Mouse (Mus musculus): ENCODE measurements around the gene Bcl6. TPM values are rescaled to one million over a fixed set of nuclear protein-coding genes. Genes with fewer than 3 reads are reported as not detected.

Gene Bcl6
- polyA plus RNA-seq, 1 experiment from 2014 or later = 0.40 TPM

DNA sequence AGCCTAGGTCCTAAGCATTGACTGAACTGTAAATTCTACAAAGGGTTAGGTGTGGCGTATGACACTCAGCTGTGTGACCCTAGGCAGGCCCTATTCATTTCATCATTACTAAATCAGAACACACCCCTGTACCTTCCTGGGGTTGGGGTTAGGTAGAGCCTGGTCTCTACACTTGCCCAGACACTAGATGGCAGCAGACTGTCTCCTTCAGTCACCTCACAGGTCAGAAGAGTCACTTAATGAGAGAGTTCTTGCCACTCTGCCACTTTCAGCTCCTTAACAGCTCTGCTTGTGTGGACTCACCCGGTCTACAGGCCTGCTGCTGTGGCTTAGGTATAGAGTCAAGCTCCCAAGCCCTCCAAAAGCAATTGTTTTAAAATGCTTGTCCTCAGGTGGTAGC, 26.3 kb downstream of the Bcl6 start:
- Histone ChIP-seq H3K9me3 (replicated peaks; ENCODE audit: control insufficient read depth, low read length) (no peaks in the 10 kb centered on the region), H3K4me1 (ENCODE audit: control insufficient read depth, insufficient read depth, low read length) (no peaks in the 10 kb centered on the region), H3K9ac (ENCODE audit: low read depth, low read length) (no peak overlapping the region), H3K4me3 (ENCODE audit: low read depth, low read length) (no peak overlapping the region), H3K27me3 (ENCODE audit: control insufficient read depth, insufficient read depth, low read length) (no peaks in the 10 kb centered on the region), H3K27ac (ENCODE audit: low read depth, low read length) (no peak overlapping the region), H3K4me2 (no peak overlapping the region), H3K36me3 (ENCODE audit: control insufficient read depth, insufficient read depth, low read length) (no peaks in the 10 kb centered on the region)
- ATAC-seq (replicated peaks; ENCODE audit: insufficient number of reproducible peaks, low FRiP score, low TSS enrichment) = no peak
- 72% methylated on average over 2 of the region's 2 CpGs for WGBS (ENCODE audit: insufficient replicate concordance)

GRCm38 (mm10) chr16:23958938-23959337, 29.7 kb downstream of the Bcl6 start:
- H3K4me1 ChIP-seq (ENCODE audit: control insufficient read depth, insufficient read depth, low read length) = no peaks in the 10 kb centered on the region
- no peak for ATAC-seq (replicated peaks; ENCODE audit: insufficient number of reproducible peaks, low FRiP score, low TSS enrichment)
- no peaks in the 10 kb centered on the region for H3K9me3 ChIP-seq (replicated peaks; ENCODE audit: control insufficient read depth, low read length)
- no peak overlapping the region for H3K27ac ChIP-seq (ENCODE audit: low read depth, low read length)
- no peak overlapping the region for H3K4me3 ChIP-seq (ENCODE audit: low read depth, low read length)
- H3K36me3 ChIP-seq (ENCODE audit: control insufficient read depth, insufficient read depth, low read length) = no peaks in the 10 kb centered on the region
- no peak overlapping the region for H3K9ac ChIP-seq (ENCODE audit: low read depth, low read length)
- H3K4me2 ChIP-seq = no peak overlapping the region
- H3K27me3 ChIP-seq (ENCODE audit: control insufficient read depth, insufficient read depth, low read length) = no peaks in the 10 kb centered on the region

GRCm38 (mm10) chr16:23953959-23954260, 34.7 kb downstream of the Bcl6 start:
- no peak for ATAC-seq (replicated peaks; ENCODE audit: insufficient number of reproducible peaks, low FRiP score, low TSS enrichment)
- Histone ChIP-seq H3K36me3 (ENCODE audit: control insufficient read depth, insufficient read depth, low read length) (no peaks in the 10 kb centered on the region), H3K4me3 (ENCODE audit: low read depth, low read length) (no peak overlapping the region), H3K27me3 (ENCODE audit: control insufficient read depth, insufficient read depth, low read length) (no peaks in the 10 kb centered on the region), H3K4me2 (no peak overlapping the region), H3K4me1 (ENCODE audit: control insufficient read depth, insufficient read depth, low read length) (no peaks in the 10 kb centered on the region), H3K27ac (ENCODE audit: low read depth, low read length) (no peak overlapping the region), H3K9me3 (replicated peaks; ENCODE audit: control insufficient read depth, low read length) (no peaks in the 10 kb centered on the region), H3K9ac (ENCODE audit: low read depth, low read length) (no peak overlapping the region)
- WGBS (ENCODE audit: insufficient replicate concordance) = 0% methylated on average over 1 of the region's 1 CpGs

GRCm38 (mm10) chr16:23953189-23953958, 35.3 kb downstream of the Bcl6 start:
- no peak overlapping the region for H3K4me2 ChIP-seq
- 42% methylated on average over 11 of the region's 11 CpGs for WGBS (ENCODE audit: insufficient replicate concordance)
- H3K4me3 ChIP-seq (ENCODE audit: low read depth, low read length) = no peak overlapping the region
- no peak overlapping the region for H3K9ac ChIP-seq (ENCODE audit: low read depth, low read length)
- H3K9me3 ChIP-seq (replicated peaks; ENCODE audit: control insufficient read depth, low read length) = no peaks in the 10 kb centered on the region
- no peaks in the 10 kb centered on the region for H3K4me1 ChIP-seq (ENCODE audit: control insufficient read depth, insufficient read depth, low read length)
- H3K27ac ChIP-seq (ENCODE audit: low read depth, low read length) = no peak overlapping the region
- H3K27me3 ChIP-seq (ENCODE audit: control insufficient read depth, insufficient read depth, low read length) = no peaks in the 10 kb centered on the region
- no peaks in the 10 kb centered on the region for H3K36me3 ChIP-seq (ENCODE audit: control insufficient read depth, insufficient read depth, low read length)
- ATAC-seq (replicated peaks; ENCODE audit: insufficient number of reproducible peaks, low FRiP score, low TSS enrichment) = no peak

GRCm38 (mm10) chr16:23952101-23952727, 36.4 kb downstream of the Bcl6 start:
- WGBS (ENCODE audit: insufficient replicate concordance) = 77% methylated on average over 4 of the region's 4 CpGs
- no peak for ATAC-seq (replicated peaks; ENCODE audit: insufficient number of reproducible peaks, low FRiP score, low TSS enrichment)
- H3K4me3 ChIP-seq (ENCODE audit: low read depth, low read length) = no peak overlapping the region

DNA sequence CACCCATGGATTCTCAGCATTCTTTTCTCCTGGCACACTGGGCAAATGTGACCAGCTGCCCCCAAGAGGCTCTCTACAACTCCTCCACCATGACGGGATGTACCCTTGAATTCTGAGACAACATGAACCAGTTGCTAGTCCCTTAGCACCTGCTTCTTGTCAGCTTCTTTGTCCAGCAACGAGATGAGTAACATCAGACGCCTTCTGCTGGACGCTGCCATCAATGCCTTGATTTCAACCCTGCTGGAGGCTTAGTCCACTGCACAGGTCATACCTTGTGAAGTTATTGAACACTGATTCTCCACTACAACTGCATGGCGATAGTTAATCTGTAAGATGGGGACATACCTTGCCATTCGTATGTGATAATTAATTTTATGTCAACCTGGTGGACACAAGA, 41.0 kb downstream of the Bcl6 start:
- Histone ChIP-seq H3K27me3 (ENCODE audit: control insufficient read depth, insufficient read depth, low read length) (no peaks in the 10 kb centered on the region), H3K27ac (ENCODE audit: low read depth, low read length) (no peak overlapping the region), H3K36me3 (ENCODE audit: control insufficient read depth, insufficient read depth, low read length) (no peaks in the 10 kb centered on the region), H3K4me1 (ENCODE audit: control insufficient read depth, insufficient read depth, low read length) (no peaks in the 10 kb centered on the region), H3K4me3 (ENCODE audit: low read depth, low read length) (no peak overlapping the region), H3K4me2 (no peak overlapping the region), H3K9ac (ENCODE audit: low read depth, low read length) (no peak overlapping the region), H3K9me3 (replicated peaks; ENCODE audit: control insufficient read depth, low read length) (no peaks in the 10 kb centered on the region)
- no peak for ATAC-seq (replicated peaks; ENCODE audit: insufficient number of reproducible peaks, low FRiP score, low TSS enrichment)
- 82% methylated on average over 6 of the region's 6 CpGs for WGBS (ENCODE audit: insufficient replicate concordance)

More at GRCm38 (mm10) chr16:23952101-23952727, 36.4 kb downstream of the Bcl6 start:
- H3K9me3 ChIP-seq (replicated peaks; ENCODE audit: control insufficient read depth, low read length) = no peaks in the 10 kb centered on the region
- H3K27me3 ChIP-seq (ENCODE audit: control insufficient read depth, insufficient read depth, low read length) = no peaks in the 10 kb centered on the region
- no peak overlapping the region for H3K4me2 ChIP-seq
- no peak overlapping the region for H3K9ac ChIP-seq (ENCODE audit: low read depth, low read length)
- no peaks in the 10 kb centered on the region for H3K4me1 ChIP-seq (ENCODE audit: control insufficient read depth, insufficient read depth, low read length)
- H3K36me3 ChIP-seq (ENCODE audit: control insufficient read depth, insufficient read depth, low read length) = no peaks in the 10 kb centered on the region
- H3K27ac ChIP-seq (ENCODE audit: low read depth, low read length) = no peak overlapping the region

DNA sequence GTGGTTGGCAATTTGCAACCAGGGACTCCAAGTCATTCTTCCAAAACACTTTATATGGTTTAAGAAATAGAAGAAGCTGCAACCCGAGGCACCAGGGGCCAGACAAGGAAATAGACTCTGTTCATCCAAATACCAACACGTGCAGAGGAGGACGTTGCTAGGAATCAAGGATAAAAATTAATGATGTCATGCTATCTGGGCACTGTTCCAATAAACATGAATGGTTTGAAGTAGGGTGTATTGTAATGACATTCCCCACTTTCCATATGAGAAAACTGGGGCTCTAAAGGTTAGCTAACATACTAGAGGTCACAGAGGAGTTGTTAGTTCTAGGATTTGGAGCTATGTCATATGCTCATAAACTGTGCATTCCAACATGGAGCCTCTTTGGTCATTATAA, 43.9 kb downstream of the Bcl6 start:
- Histone ChIP-seq H3K9me3 (replicated peaks; ENCODE audit: control insufficient read depth, low read length) (no peaks in the 10 kb centered on the region), H3K27ac (ENCODE audit: low read depth, low read length) (no peak overlapping the region), H3K4me1 (ENCODE audit: control insufficient read depth, insufficient read depth, low read length) (no peaks in the 10 kb centered on the region), H3K36me3 (ENCODE audit: control insufficient read depth, insufficient read depth, low read length) (no peaks in the 10 kb centered on the region), H3K4me3 (ENCODE audit: low read depth, low read length) (no peak overlapping the region), H3K9ac (ENCODE audit: low read depth, low read length) (no peak overlapping the region), H3K4me2 (no peak overlapping the region), H3K27me3 (ENCODE audit: control insufficient read depth, insufficient read depth, low read length) (no peaks in the 10 kb centered on the region)
- 66% methylated on average over 3 of the region's 3 CpGs for WGBS (ENCODE audit: insufficient replicate concordance)
- ATAC-seq (replicated peaks; ENCODE audit: insufficient number of reproducible peaks, low FRiP score, low TSS enrichment) = no peak

- Histone ChIP-seq H3K36me3 (ENCODE audit: control insufficient read depth, insufficient read depth, low read length) (no peaks in the 10 kb centered on the region), H3K4me2 (no peak overlapping the region), H3K4me3 (ENCODE audit: low read depth, low read length) (no peak overlapping the region), H3K27ac (ENCODE audit: low read depth, low read length) (no peak overlapping the region), H3K9ac (ENCODE audit: low read depth, low read length) (no peak overlapping the region), H3K4me1 (ENCODE audit: control insufficient read depth, insufficient read depth, low read length) (peaks cover 3% of the 10 kb centered on the region; the same call in 1 of the 2 replicates), H3K27me3 (ENCODE audit: control insufficient read depth, insufficient read depth, low read length) (peaks cover 6% of the 10 kb centered on the region; the same call in 1 of the 2 replicates), H3K9me3 (replicated peaks; ENCODE audit: control insufficient read depth, low read length) (no peaks in the 10 kb centered on the region)
- no peak for ATAC-seq (replicated peaks; ENCODE audit: insufficient number of reproducible peaks, low FRiP score, low TSS enrichment)
- WGBS (ENCODE audit: insufficient replicate concordance) = 60% methylated on average over 2 of the region's 2 CpGs
Observed at GRCm38 (mm10) chr16:23934397-23934796, 54.3 kb downstream of the Bcl6 start.

GRCm38 (mm10) chr16:23932294-23932693, 56.4 kb downstream of the Bcl6 start, which contains the start of gene Rtp2:
Rtp2 (minus strand) TSS chr16:23932394.
- ATAC-seq (replicated peaks; ENCODE audit: insufficient number of reproducible peaks, low FRiP score, low TSS enrichment) = no peak
- Histone ChIP-seq H3K36me3 (ENCODE audit: control insufficient read depth, insufficient read depth, low read length) (no peaks in the 10 kb centered on the region), H3K27ac (ENCODE audit: low read depth, low read length) (no peak within 1 kb of the TSS), H3K9me3 (replicated peaks; ENCODE audit: control insufficient read depth, low read length) (no peaks in the 10 kb centered on the region), H3K4me3 (ENCODE audit: low read depth, low read length) (no peak within 1 kb of the TSS), H3K4me1 (ENCODE audit: control insufficient read depth, insufficient read depth, low read length) (peaks cover 3% of the 10 kb centered on the region; the same call in 1 of the 2 replicates), H3K4me2 (peak within 1 kb of the TSS; percentile 52), H3K9ac (ENCODE audit: low read depth, low read length) (no peak within 1 kb of the TSS), H3K27me3 (ENCODE audit: control insufficient read depth, insufficient read depth, low read length) (peaks cover 6% of the 10 kb centered on the region; the same call in 1 of the 2 replicates)
- 80% methylated on average over 11 of the region's 11 CpGs for WGBS (ENCODE audit: insufficient replicate concordance)
